Mouse (Mus musculus) stomach, postnatal 0 days (tissue): ENCODE data around the gene Nacc1.

ENCODE experiments used
- CTCF ChIP-seq: IDR thresholded peaks from 2 replicates; pipeline ENCODE4 v1.5.1; 2016; ENCODE audit warnings: antibody characterized with exemption, low read depth, mild to moderate bottlenecking, moderate library complexity
- EP300 ChIP-seq: optimal IDR thresholded peaks from 2 replicates; pipeline ENCODE3; 2016; ENCODE audit warnings: antibody characterized with exemption

DNA sequence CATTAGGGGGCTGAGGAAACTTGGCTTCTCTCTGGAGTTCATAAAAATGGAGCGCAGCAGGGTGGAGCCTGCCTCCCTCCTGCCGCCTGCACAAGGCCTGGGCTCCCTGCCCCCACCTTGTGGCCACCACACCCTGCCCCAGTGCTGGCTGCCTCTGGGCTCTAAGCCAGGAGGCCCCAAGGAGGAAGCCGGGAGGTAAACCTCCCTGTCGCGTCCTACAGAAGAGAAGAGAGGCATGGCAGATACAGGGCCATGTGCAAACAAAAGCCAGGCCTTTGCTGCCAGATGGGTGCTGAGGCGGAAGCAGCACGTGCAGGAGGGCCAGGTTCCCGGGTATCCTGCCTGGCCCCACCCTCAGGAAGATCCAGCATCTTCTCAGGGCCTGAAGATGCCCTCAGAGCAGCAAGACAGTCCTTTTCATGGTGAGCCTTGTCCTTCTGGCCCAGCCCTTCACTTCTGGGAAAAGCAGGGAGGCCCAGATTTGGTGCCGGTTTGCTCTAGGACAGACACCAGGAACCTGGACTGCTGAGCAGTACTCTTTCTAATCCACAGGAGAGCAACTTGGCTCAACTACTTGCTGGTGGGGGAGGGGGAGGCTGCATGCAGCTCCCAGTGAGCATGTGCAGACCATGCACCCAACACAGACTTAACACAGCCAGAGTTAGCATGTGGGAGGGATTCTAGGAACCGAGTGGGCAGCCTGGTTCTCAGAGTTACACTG, 35.3 kb upstream of the Nacc1 start, which contains the start of gene G430095P16Rik:
- TF ChIP-seq CTCF (peak; percentile 71), EP300 (peak; percentile 58)
